11 mouse cellular contexts compared by ENCODE assay signal in genomic region chr5:124853079-124853478, GRCm38 (mm10). TPM values are rescaled to one million over a fixed set of nuclear protein-coding genes. Genes with fewer than 3 reads are reported as not detected.
DNase-seq lines count a peak whose midpoint lies in the region; ATAC-seq and TF ChIP-seq lines count a peak whose summit lies in the region.
"Had no signal": no experiment of that assay in that cellular context is flagged by ENCODE, and none has a peak within 500 bp of the region (broad histone marks: within the 10 kb centered on the region; RNA-seq: fewer than 3 reads in every experiment).

No protein-coding gene starts in this region.

- H3K4me2 ChIP-seq in stomach, embryonic 14.5 days (replicated peaks; ENCODE audit: low read depth, low read length): no peak overlapping the region
- H3K4me2 ChIP-seq in stomach, postnatal 0 days (replicated peaks; ENCODE audit: low read depth): no peak overlapping the region
- H3K4me2 ChIP-seq: hindbrain, embryonic 13.5 days had no signal

- no peaks in the 10 kb centered on the region for H3K27me3 ChIP-seq in stomach, embryonic 14.5 days (ENCODE audit: control insufficient read depth, insufficient read depth, low read length)
- no peaks in the 10 kb centered on the region for H3K27me3 ChIP-seq in stomach, postnatal 0 days (ENCODE audit: control insufficient read depth, insufficient read depth, low read length)
- H3K27me3 ChIP-seq in hindbrain, embryonic 10.5 days (ENCODE audit: insufficient read depth, poor library complexity, severe bottlenecking): no peaks in the 10 kb centered on the region
- H3K27me3 ChIP-seq: hindbrain, embryonic 13.5 days had no signal

- no peaks in the 10 kb centered on the region for H3K9me3 ChIP-seq in stomach, embryonic 14.5 days (ENCODE audit: control insufficient read depth, low read depth, low read length)
- H3K9me3 ChIP-seq in stomach, postnatal 0 days (ENCODE audit: control insufficient read depth, low read length): no peaks in the 10 kb centered on the region
- H3K9me3 ChIP-seq in hindbrain, embryonic 10.5 days: no peaks in the 10 kb centered on the region
- H3K9me3 ChIP-seq: hindbrain, embryonic 13.5 days had no signal

- TF ChIP-seq CTCF in stomach, postnatal 0 days (IDR thresholded peaks at IDR 0.05; ENCODE audit: low read depth): no peak

- no peak for DNase-seq in cerebellum, postnatal 4 days (ENCODE audit: low spot score in 2 of 2)
- DNase-seq in layer of hippocampus, adult 9-11 months: peak; percentile 39
- no peak for DNase-seq in layer of hippocampus, postnatal 14 days (ENCODE audit: low spot score in 2 of 2)
- no peak for DNase-seq in stomach, postnatal 0 days (ENCODE audit: low spot score)
- DNase-seq in hindbrain, embryonic 10.5 days (ENCODE audit: low spot score): no peak
- DNase-seq: embryo, embryonic 11 days had no signal

- H3K36me3 ChIP-seq in stomach, embryonic 14.5 days (ENCODE audit: control insufficient read depth, insufficient read depth, low read length): no peaks in the 10 kb centered on the region
- H3K36me3 ChIP-seq in stomach, postnatal 0 days (ENCODE audit: control insufficient read depth, insufficient read depth, low read length): no peaks in the 10 kb centered on the region
- no peaks in the 10 kb centered on the region for H3K36me3 ChIP-seq in hindbrain, embryonic 10.5 days
- H3K36me3 ChIP-seq: hindbrain, embryonic 13.5 days had no signal

- no peak overlapping the region for H3K4me3 ChIP-seq in stomach, embryonic 14.5 days (ENCODE audit: low read depth, low read length)
- H3K4me3 ChIP-seq in stomach, postnatal 0 days (ENCODE audit: low read depth, low read length): no peak overlapping the region
- H3K4me3 ChIP-seq in hindbrain, embryonic 10.5 days: no peak overlapping the region
- H3K4me3 ChIP-seq: hindbrain, embryonic 13.5 days had no signal

- H3K4me1 ChIP-seq in stomach, embryonic 14.5 days (ENCODE audit: control insufficient read depth, insufficient read depth, low read length): peaks cover 13% of the 10 kb centered on the region
- H3K4me1 ChIP-seq in stomach, postnatal 0 days (replicated peaks; ENCODE audit: control insufficient read depth, insufficient read depth): no peaks in the 10 kb centered on the region
- peaks cover 5% of the 10 kb centered on the region; the same call in 1 of the 2 replicates for H3K4me1 ChIP-seq in hindbrain, embryonic 10.5 days (replicated peaks)
- H3K4me1 ChIP-seq: hindbrain, embryonic 13.5 days had no signal

- ATAC-seq in cerebellum, adult (ENCODE audit: insufficient number of reproducible peaks, low FRiP score, low TSS enrichment): peak; percentile 75; the same call in 1 of the 2 replicates
- peak; percentile 42 for ATAC-seq in stomach, embryonic 14.5 days (ENCODE audit: insufficient number of reproducible peaks, insufficient read depth, low FRiP score, low read depth)
- ATAC-seq in stomach, postnatal 0 days (ENCODE audit: low FRiP score, low TSS enrichment): no peak
- ATAC-seq in erythroblast, adult 5-6 weeks (replicated peaks; ENCODE audit: low FRiP score, poor library complexity, severe bottlenecking): no peak

- TF ChIP-seq EP300 in stomach, postnatal 0 days (optimal IDR thresholded peaks at IDR 0.05): no peak

- H3K9ac ChIP-seq in stomach, embryonic 14.5 days (replicated peaks; ENCODE audit: low read depth, low read length): no peak overlapping the region
- no peak overlapping the region for H3K9ac ChIP-seq in stomach, postnatal 0 days (ENCODE audit: low read length)
- H3K9ac ChIP-seq: hindbrain, embryonic 13.5 days had no signal

- 49% methylated on average over 2 of the region's 2 CpGs for WGBS in stomach, embryonic 14.5 days
- WGBS in stomach, postnatal 0 days: 51% methylated on average over 2 of the region's 2 CpGs
- 87% methylated on average over 2 of the region's 2 CpGs for WGBS in hindbrain, embryonic 10.5 days

- H3K27ac ChIP-seq in stomach, embryonic 14.5 days (ENCODE audit: low read length): peak overlapping the region; percentile 74; the same call in 1 of the 2 replicates
- no peak overlapping the region; the same call in 1 of the 2 replicates for H3K27ac ChIP-seq in stomach, postnatal 0 days (replicated peaks)
- H3K27ac ChIP-seq in hindbrain, embryonic 10.5 days: no peak overlapping the region; the same call in 1 of the 2 replicates
- H3K27ac ChIP-seq: hindbrain, embryonic 13.5 days; macrophage had no signal

RNA-seq across cellular contexts. Expression of gene Ccdc92, which starts 9.1 kb away (rescaled TPM):
- 10 to 100 TPM; 45.9 to 49.2 TPM for total RNA-seq in layer of hippocampus, postnatal 14 days (2021)
- 8.3 and 11.5 TPM in 2 replicates for polyA plus RNA-seq in stomach, embryonic 14.5 days (2014; fragmentation: Nextera tagmentation; extraction: Ambion mirVana)
- polyA plus RNA-seq in stomach, postnatal 0 days (2015; fragmentation: Nextera tagmentation; extraction: Ambion mirVana): 3.9 and 4.1 TPM in 2 replicates
- not detected in 2 replicates for total RNA-seq in erythroblast, adult 5-6 weeks (2015; ENCODE audit: low replicate concordance)
- not detected in 2 replicates for total RNA-seq in erythroblast, adult 5-6 weeks (2017; ENCODE audit: low replicate concordance)
- 15.0 and 20.3 TPM in 2 replicates for polyA plus RNA-seq in hindbrain, embryonic 10.5 days (2016; fragmentation: Nextera tagmentation; extraction: Ambion mirVana)
- polyA plus RNA-seq: macrophage had no signal

RNA-seq across cellular contexts. Expression of gene Zfp664, which starts 9.4 kb away (rescaled TPM):
- 10 to 100 TPM; 58.3 to 58.8 TPM for total RNA-seq in layer of hippocampus, postnatal 14 days (2021)
- polyA plus RNA-seq in stomach, embryonic 14.5 days (2014; fragmentation: Nextera tagmentation; extraction: Ambion mirVana): 86.6 and 97.6 TPM in 2 replicates
- 39.7 and 41.5 TPM in 2 replicates for polyA plus RNA-seq in stomach, postnatal 0 days (2015; fragmentation: Nextera tagmentation; extraction: Ambion mirVana)
- 3.3 and 3.8 TPM in 2 replicates for total RNA-seq in erythroblast, adult 5-6 weeks (2015; ENCODE audit: low replicate concordance)
- 5.0 and 7.9 TPM in 2 replicates for total RNA-seq in erythroblast, adult 5-6 weeks (2017; ENCODE audit: low replicate concordance)
- 147 and 161 TPM in 2 replicates for polyA plus RNA-seq in hindbrain, embryonic 10.5 days (2016; fragmentation: Nextera tagmentation; extraction: Ambion mirVana)

Comparison
In these comparisons a context has a peak if more than half of its experiments do, and no peak if none do; other contexts are left out.
1. ATAC-seq: peak in cerebellum, adult (single experiment) and stomach, embryonic 14.5 days (single experiment); none in stomach, postnatal 0 days (single experiment) and erythroblast, adult 5-6 weeks (single experiment).